Mouse (Mus musculus) MEL (cell line): Measurements from ENCODE around the gene Il11. TPM values are rescaled to one million over a fixed set of nuclear protein-coding genes. Genes with fewer than 3 reads are reported as not detected.

Experiments
- DNase-seq: peaks from one replicate; pipeline ENCODE4 v3.0.0; 2011; ENCODE audit warnings: low read depth, low spot score
- H3K27ac ChIP-seq: 2 replicates; pipeline ENCODE4 v1.5.1; 2012; ENCODE audit warnings: low read depth, mild to moderate bottlenecking, control low read depth, low read length, moderate library complexity; ENCODE audit not compliant: control insufficient read depth
- H3K27me3 ChIP-seq, 2 experiments: fragments of 150-350 bp in 1 of 2; sonication (generic) in 1 of 2; 2 replicates each; pipeline ENCODE4 v1.6.1; 2012; ENCODE audit warnings: low read length in 2 of 2, mild to moderate bottlenecking in 2 of 2, improper control_type of control experiment in 1 of 2, moderate library complexity in 1 of 2; ENCODE audit not compliant: insufficient read depth in 2 of 2, control insufficient read depth in 1 of 2
- H3K36me3 ChIP-seq, 2 experiments: 2 replicates each; pipeline ENCODE4 v1.6.1; 2012 to 2014; ENCODE audit warnings: low read length in 2 of 2, improper control_type of control experiment in 1 of 2, inconsistent platforms in 1 of 2, mild to moderate bottlenecking in 1 of 2; ENCODE audit not compliant: insufficient read depth in 2 of 2, control insufficient read depth in 1 of 2
- H3K4me1 ChIP-seq, 2 experiments: fragments of 150-350 bp in 1 of 2; sonication (generic) in 1 of 2; 2 replicates each; pipeline ENCODE4 v1.6.1; 2012; ENCODE audit warnings: low read length in 2 of 2, improper control_type of control experiment in 1 of 2, mild to moderate bottlenecking in 1 of 2; ENCODE audit not compliant: insufficient read depth in 2 of 2, control insufficient read depth in 1 of 2
- H3K4me3 ChIP-seq, 2 experiments: fragments of 150-350 bp in 1 of 2; sonication (generic) in 1 of 2; 2 replicates each; pipeline ENCODE4 v1.5.1; 2012; ENCODE audit warnings: low read depth in 2 of 2, low read length in 2 of 2, mild to moderate bottlenecking in 2 of 2, moderate library complexity in 2 of 2, control low read depth in 1 of 2, improper control_type of control experiment in 1 of 2; ENCODE audit not compliant: control insufficient read depth in 1 of 2, insufficient read depth in 1 of 2
- H3K79me2 ChIP-seq: 2 replicates; pipeline ENCODE4 v1.6.1; 2012; ENCODE audit warnings: mild to moderate bottlenecking, low read length, moderate library complexity; ENCODE audit not compliant: control insufficient read depth, poor library complexity, insufficient read depth
- H3K9ac ChIP-seq: 2 replicates; pipeline ENCODE4 v1.6.1; 2012; ENCODE audit warnings: low read depth, mild to moderate bottlenecking, control low read depth, low read length, moderate library complexity; ENCODE audit not compliant: control insufficient read depth, poor library complexity, severe bottlenecking
- H3K9me3 ChIP-seq: fragments of 150-350 bp; sonication (generic); replicated peaks from 2 replicates; pipeline ENCODE4 v1.6.1; 2012; ENCODE audit warnings: mild to moderate bottlenecking, low read length, improper control_type of control experiment, moderate library complexity; ENCODE audit not compliant: insufficient read depth
- CHD1 ChIP-seq: IDR thresholded peaks from 2 replicates; pipeline ENCODE4 v1.6.1; 2012; ENCODE audit warnings: low read depth, mild to moderate bottlenecking, inconsistent platforms, low read length, improper control_type of control experiment
- CTCF ChIP-seq, 3 experiments: IDR thresholded peaks in 2 of 3; conservative IDR thresholded peaks in 1 of 3; 2 replicates each; pipeline ENCODE4 v1.5.1; 2011 to 2012; ENCODE audit warnings: low read length in 3 of 3, low read depth in 2 of 3, mild to moderate bottlenecking in 2 of 3, improper control_type of control experiment in 1 of 3, inconsistent platforms in 1 of 3, mixed read lengths in 1 of 3, moderate library complexity in 1 of 3; ENCODE audit not compliant: control insufficient read depth in 1 of 3, insufficient read depth in 1 of 3, poor library complexity in 1 of 3, severe bottlenecking in 1 of 3
- E2F4 ChIP-seq: IDR thresholded peaks from 2 replicates; pipeline ENCODE4 v1.6.1; 2011; ENCODE audit warnings: low read depth, low read length, improper control_type of control experiment, borderline replicate concordance
- ELF1 ChIP-seq: IDR thresholded peaks from 2 replicates; pipeline ENCODE4 v1.6.1; 2014; ENCODE audit warnings: low read depth, mild to moderate bottlenecking, inconsistent platforms, low read length, improper control_type of control experiment, moderate library complexity
- EP300 ChIP-seq, 2 experiments: IDR thresholded peaks; 2 replicates each; pipeline ENCODE4 v1.6.1; 2011; ENCODE audit warnings: improper control_type of control experiment in 2 of 2, low read length in 2 of 2, low read depth in 1 of 2, mild to moderate bottlenecking in 1 of 2
- ETS1 ChIP-seq: IDR thresholded peaks from 2 replicates; pipeline ENCODE4 v1.6.1; 2012; ENCODE audit warnings: low read depth, mild to moderate bottlenecking, inconsistent platforms, low read length, improper control_type of control experiment, moderate library complexity
- GABPA ChIP-seq: IDR thresholded peaks from 2 replicates; pipeline ENCODE4 v1.6.1; 2012; ENCODE audit warnings: low read depth, mild to moderate bottlenecking, inconsistent platforms, low read length, improper control_type of control experiment, moderate library complexity
- HCFC1 ChIP-seq: IDR thresholded peaks from 2 replicates; pipeline ENCODE4 v1.6.1; 2012; ENCODE audit warnings: low read depth, mild to moderate bottlenecking, inconsistent platforms, low read length, improper control_type of control experiment, moderate library complexity
- KAT2A ChIP-seq: conservative IDR thresholded peaks from 2 replicates; pipeline ENCODE4 v1.6.1; 2012; ENCODE audit warnings: low read depth, low read length, improper control_type of control experiment, inconsistent platforms
- MAFK ChIP-seq: IDR thresholded peaks from 2 replicates; pipeline ENCODE4 v1.6.1; 2011; ENCODE audit warnings: low read depth, mild to moderate bottlenecking, low read length, improper control_type of control experiment, borderline replicate concordance
- MAX ChIP-seq: IDR thresholded peaks from 2 replicates; pipeline ENCODE4 v1.6.1; 2011; ENCODE audit warnings: low read length, improper control_type of control experiment
- MAZ ChIP-seq: IDR thresholded peaks from 2 replicates; pipeline ENCODE4 v1.6.1; 2012; ENCODE audit warnings: low read depth, mild to moderate bottlenecking, inconsistent platforms, low read length, improper control_type of control experiment
- MEF2A ChIP-seq: IDR thresholded peaks from 2 replicates; pipeline ENCODE4 v1.6.1; 2014; ENCODE audit warnings: low read depth, mild to moderate bottlenecking, inconsistent platforms, low read length, improper control_type of control experiment; ENCODE audit not compliant: poor library complexity, insufficient replicate concordance, severe bottlenecking; ENCODE audit errors: extremely low read depth
- MYB ChIP-seq: IDR thresholded peaks from 2 replicates; pipeline ENCODE4 v1.6.1; 2011; ENCODE audit warnings: mild to moderate bottlenecking, low read depth, low read length, improper control_type of control experiment
- MYC ChIP-seq: IDR thresholded peaks from 2 replicates; pipeline ENCODE4 v1.6.1; 2011; ENCODE audit warnings: low read depth, mild to moderate bottlenecking, low read length, improper control_type of control experiment, moderate library complexity
- NELFE ChIP-seq: IDR thresholded peaks from 2 replicates; pipeline ENCODE4 v1.6.1; 2011; ENCODE audit warnings: low read depth, low read length, improper control_type of control experiment
- NRF1 ChIP-seq: IDR thresholded peaks from 2 replicates; pipeline ENCODE4 v1.6.1; 2014; ENCODE audit warnings: low read depth, mild to moderate bottlenecking, inconsistent platforms, low read length, improper control_type of control experiment, moderate library complexity; ENCODE audit not compliant: poor library complexity, insufficient read depth, severe bottlenecking
- POLR2A ChIP-seq, 2 experiments: IDR thresholded peaks; 2 replicates each; pipeline ENCODE4 v1.6.1; 2011 to 2012; ENCODE audit warnings: low read length in 2 of 2, mild to moderate bottlenecking in 2 of 2, control low read depth in 1 of 2, improper control_type of control experiment in 1 of 2, low read depth in 1 of 2, moderate library complexity in 1 of 2; ENCODE audit not compliant: control insufficient read depth in 1 of 2, insufficient read depth in 1 of 2, poor library complexity in 1 of 2
- POLR2AphosphoS2 ChIP-seq: IDR thresholded peaks from 2 replicates; pipeline ENCODE4 v1.6.1; 2011; ENCODE audit warnings: low read length, improper control_type of control experiment
- POLR2AphosphoS5 ChIP-seq: IDR thresholded peaks from 2 replicates; pipeline ENCODE4 v1.6.1; 2012; ENCODE audit warnings: low read depth, borderline replicate concordance, mild to moderate bottlenecking, inconsistent platforms, low read length, moderate library complexity, mixed read lengths
- RAD21 ChIP-seq: IDR thresholded peaks from 2 replicates; pipeline ENCODE4 v1.6.1; 2011; ENCODE audit warnings: mild to moderate bottlenecking, low read depth, low read length, improper control_type of control experiment
- RCOR1 ChIP-seq: IDR thresholded peaks from 2 replicates; pipeline ENCODE4 v1.6.1; 2012; ENCODE audit warnings: low read depth, mild to moderate bottlenecking, inconsistent platforms, low read length, improper control_type of control experiment
- SIN3A ChIP-seq: IDR thresholded peaks from 2 replicates; pipeline ENCODE4 v1.6.1; 2012; ENCODE audit warnings: low read length, improper control_type of control experiment, inconsistent platforms
- TAL1 ChIP-seq: IDR thresholded peaks from 2 replicates; pipeline ENCODE4 v1.6.1; 2012; ENCODE audit warnings: mild to moderate bottlenecking, inconsistent platforms, low read length, moderate library complexity, mixed read lengths
- TBP ChIP-seq: IDR thresholded peaks from 2 replicates; pipeline ENCODE4 v1.8.0; 2011; ENCODE audit warnings: low read depth, low read length, improper control_type of control experiment
- TCF12 ChIP-seq: IDR thresholded peaks from 2 replicates; pipeline ENCODE4 v1.6.1; 2014; ENCODE audit warnings: low read depth, mild to moderate bottlenecking, inconsistent platforms, low read length, improper control_type of control experiment, moderate library complexity
- UBTF ChIP-seq: IDR thresholded peaks from 2 replicates; pipeline ENCODE4 v1.6.1; 2012; ENCODE audit warnings: low read depth, mild to moderate bottlenecking, inconsistent platforms, low read length, improper control_type of control experiment, moderate library complexity, borderline replicate concordance; ENCODE audit not compliant: insufficient read depth
- USF1 ChIP-seq: IDR thresholded peaks from 2 replicates; pipeline ENCODE4 v1.6.1; 2014; ENCODE audit warnings: low read depth, mild to moderate bottlenecking, inconsistent platforms, low read length, improper control_type of control experiment, moderate library complexity
- ZC3H11A ChIP-seq: IDR thresholded peaks from 2 replicates; pipeline ENCODE4 v1.6.1; 2012; ENCODE audit warnings: low read depth, mild to moderate bottlenecking, inconsistent platforms, low read length, improper control_type of control experiment
- ZKSCAN1 ChIP-seq: IDR thresholded peaks from 2 replicates; pipeline ENCODE4 v1.6.1; 2012; ENCODE audit warnings: low read depth, mild to moderate bottlenecking, inconsistent platforms, low read length, improper control_type of control experiment, moderate library complexity
- ZMIZ1 ChIP-seq: IDR thresholded peaks from 2 replicates; pipeline ENCODE4 v1.6.1; 2012; ENCODE audit warnings: low read depth, mild to moderate bottlenecking, inconsistent platforms, low read length, improper control_type of control experiment, moderate library complexity
- ZNF384 ChIP-seq: IDR thresholded peaks from 2 replicates; pipeline ENCODE4 v1.6.1; 2012; ENCODE audit warnings: low read depth, mild to moderate bottlenecking, inconsistent platforms, low read length, improper control_type of control experiment
- polyA plus RNA-seq, 2 experiments: library from polyadenylated mRNA; stranded (reverse) in 1 of 2; unstranded in 1 of 2; fragments of >175 nt in 1 of 2; fragments of >200 nt in 1 of 2; gene quantifications; 2 replicates each; pipeline versions ENCODE4 v1.2.1 to v1.2.4; 2012; ENCODE audit warnings: low replicate concordance in 2 of 2, low read depth in 1 of 2; ENCODE audit not compliant: insufficient read length in 2 of 2, insufficient read depth in 1 of 2, missing spikeins in 1 of 2
- total RNA-seq: library from RNA; depleted of rRNA; stranded (reverse); fragments of 300-350 nt; gene quantifications from 2 replicates; pipeline ENCODE4 v1.2.3, GENCODE M21; 2012

Il11 gene
- total and polyA plus RNA-seq, 3 experiments: 0.07 to 0.12 TPM; not detected in 1

GRCm38 (mm10) chr7:4795767-4796433 lies 13.2 kb upstream of the Il11 start (continued):
- TF ChIP-seq GABPA (no peak), MEF2A (no peak)

GRCm38 (mm10) chr7:4794631-4795168 lies 12.0 kb upstream of the Il11 start:
- Histone ChIP-seq H3K27me3 (no peaks in the 10 kb centered on the region), H3K27ac (peak overlapping the region; percentile 84), H3K4me1 (peaks cover 0 to 11% of the 10 kb centered on the region in 2 experiments; a peak in 3 of 4 replicates), H3K79me2 (peaks cover 24% of the 10 kb centered on the region), H3K36me3 (peaks cover 9 to 10% of the 10 kb centered on the region in 2 experiments), H3K4me3 (peak overlapping the region; percentile 86 to 96), H3K9ac (peak overlapping the region; percentile 93), H3K9me3 (no peaks in the 10 kb centered on the region)
- peak; percentile 69 for DNase-seq
- no peak for TF ChIP-seq TAL1
- TF ChIP-seq MYC: 0 out of 2 replicates have a peak, but pooled peaks have one; percentile 21
- no peak for TF ChIP-seq MYB
- TF ChIP-seq ETS1: 0 out of 2 replicates have a peak, but pooled peaks have one; percentile 13
- no peak for TF ChIP-seq ZC3H11A
- no peak for TF ChIP-seq TCF12
- no peak for TF ChIP-seq MAFK
- TF ChIP-seq E2F4: no peak
- TF ChIP-seq CHD1: 0 out of 2 replicates have a peak, but pooled peaks have one; percentile 26
- TF ChIP-seq NELFE: no peak
- no peak for TF ChIP-seq USF1
- no peak for TF ChIP-seq MEF2A
- TF ChIP-seq KAT2A: no peak
- TF ChIP-seq RAD21: no peak
- no peak for TF ChIP-seq GABPA
- TF ChIP-seq ZNF384: no peak
- no peak for TF ChIP-seq HCFC1
- TF ChIP-seq POLR2AphosphoS5: no peak
- no peak for TF ChIP-seq EP300 (IDR thresholded peaks at IDR 0.05; ENCODE audit: low read depth in 1 of 2, low read length in 2 of 2)
- TF ChIP-seq ZMIZ1: peak; percentile 61; the same call in 1 of the 2 replicates
- TF ChIP-seq UBTF: no peak
- TF ChIP-seq NRF1: no peak
- TF ChIP-seq SIN3A: peak; percentile 34; the same call in 1 of the 2 replicates
- TF ChIP-seq ELF1: no peak
- no peak for TF ChIP-seq ZKSCAN1
- TF ChIP-seq POLR2A (IDR thresholded peaks at IDR 0.05; ENCODE audit: control insufficient read depth in 1 of 2, insufficient read depth in 1 of 2, low read depth in 1 of 2, low read length in 2 of 2, poor library complexity in 1 of 2): peak in 1 of 2 experiments; percentile 45; a peak in 1 of 4 replicates
- peak; percentile 68; the same call in 1 of the 2 replicates for TF ChIP-seq POLR2AphosphoS2
- TF ChIP-seq RCOR1: no peak
- TF ChIP-seq TBP: 0 out of 2 replicates have a peak, but pooled peaks have one; percentile 37
- no peak for TF ChIP-seq CTCF (IDR thresholded peaks at IDR 0.05 in 2 of 3, conservative IDR thresholded peaks at IDR 0.05 in 1 of 3; ENCODE audit: control insufficient read depth in 1 of 3, insufficient read depth in 1 of 3, low read depth in 2 of 3, low read length in 3 of 3, poor library complexity in 1 of 3, severe bottlenecking in 1 of 3)
- 0 out of 2 replicates have a peak, but pooled peaks have one; percentile 34 for TF ChIP-seq MAZ
- TF ChIP-seq MAX: no peak
